Mouse (Mus musculus): ENCODE measurements at regions not wholly inside any gene's neighbourhood (a gene's known extent, or its start where the extent isn't known, plus 50 kb on each side); places are given as distances from the start of the nearest gene placed in this dataset.

- no peaks in the 10 kb centered on the region for H3K36me3 ChIP-seq (replicated peaks)
- 75% methylated on average over 12 of the region's 12 CpGs for WGBS (ENCODE audit: insufficient replicate concordance)
- no peak overlapping the region for H3K9ac ChIP-seq
- H3K4me1 ChIP-seq (replicated peaks): peaks cover 40% of the 10 kb centered on the region
- H3K9me3 ChIP-seq (replicated peaks): no peaks in the 10 kb centered on the region
- H3K4me3 ChIP-seq (replicated peaks): no peak overlapping the region
- no peak overlapping the region for H3K4me2 ChIP-seq
- ATAC-seq (ENCODE audit: insufficient read depth): no peak
- H3K27ac ChIP-seq (replicated peaks): no peak overlapping the region
- H3K27me3 ChIP-seq: no peaks in the 10 kb centered on the region
Observed at GRCm38 (mm10) chr2:79136619-79137458, 118.4 kb upstream of the Itga4 start.

- Histone ChIP-seq H3K4me3 (replicated peaks) (no peak overlapping the region), H3K4me1 (replicated peaks) (peaks cover 32% of the 10 kb centered on the region), H3K27me3 (no peaks in the 10 kb centered on the region), H3K27ac (replicated peaks) (no peak overlapping the region), H3K9me3 (replicated peaks) (no peaks in the 10 kb centered on the region), H3K36me3 (replicated peaks) (no peaks in the 10 kb centered on the region), H3K9ac (no peak overlapping the region), H3K4me2 (no peak overlapping the region)
- WGBS (ENCODE audit: insufficient replicate concordance): 19% methylated on average over 6 of the region's 6 CpGs
- no peak for ATAC-seq (ENCODE audit: insufficient read depth)
Observed at GRCm38 (mm10) chr2:79137694-79138171, 117.5 kb upstream of the Itga4 start.

GRCm38 (mm10) chr2:79138368-79139109, 116.7 kb upstream of the Itga4 start:
- Histone ChIP-seq H3K27me3 (no peaks in the 10 kb centered on the region), H3K36me3 (replicated peaks) (no peaks in the 10 kb centered on the region), H3K4me3 (replicated peaks) (no peak overlapping the region), H3K4me1 (replicated peaks) (peaks cover 29% of the 10 kb centered on the region), H3K4me2 (no peak overlapping the region), H3K9me3 (replicated peaks) (no peaks in the 10 kb centered on the region), H3K27ac (replicated peaks) (no peak overlapping the region), H3K9ac (no peak overlapping the region)
- no peak for ATAC-seq (ENCODE audit: insufficient read depth)
- 76% methylated on average over 8 of the region's 8 CpGs for WGBS (ENCODE audit: insufficient replicate concordance)

- no peak for ATAC-seq (ENCODE audit: insufficient read depth)
- Histone ChIP-seq H3K36me3 (replicated peaks) (no peaks in the 10 kb centered on the region), H3K4me2 (no peak overlapping the region), H3K27me3 (no peaks in the 10 kb centered on the region), H3K4me1 (replicated peaks) (peaks cover 10% of the 10 kb centered on the region; the same call in 1 of the 2 replicates), H3K27ac (replicated peaks) (no peak overlapping the region), H3K4me3 (replicated peaks) (no peak overlapping the region), H3K9me3 (replicated peaks) (no peaks in the 10 kb centered on the region), H3K9ac (no peak overlapping the region)
- WGBS (ENCODE audit: insufficient replicate concordance): 61% methylated on average over 7 of the region's 7 CpGs
Observed at GRCm38 (mm10) chr2:79141961-79142360, 113.3 kb upstream of the Itga4 start.

GRCm38 (mm10) chr2:79143196-79143595, 112.0 kb upstream of the Itga4 start:
- Histone ChIP-seq H3K36me3 (replicated peaks) (no peaks in the 10 kb centered on the region), H3K4me2 (no peak overlapping the region), H3K4me3 (replicated peaks) (no peak overlapping the region), H3K4me1 (replicated peaks) (0 out of 2 replicates have a peak, but pooled peaks cover 6% of the 10 kb centered on the region), H3K9me3 (replicated peaks) (no peaks in the 10 kb centered on the region), H3K27me3 (no peaks in the 10 kb centered on the region), H3K27ac (replicated peaks) (no peak overlapping the region), H3K9ac (no peak overlapping the region)
- no peak for ATAC-seq (ENCODE audit: insufficient read depth)
- WGBS (ENCODE audit: insufficient replicate concordance): 68% methylated on average over 3 of the region's 3 CpGs

- no peaks in the 10 kb centered on the region for H3K27me3 ChIP-seq
- H3K36me3 ChIP-seq (replicated peaks): no peaks in the 10 kb centered on the region
- no peak for ATAC-seq (ENCODE audit: insufficient read depth)
- no peak overlapping the region for H3K4me3 ChIP-seq (replicated peaks)
- WGBS (ENCODE audit: insufficient replicate concordance): 39% methylated on average over 1 of the region's 1 CpGs
- H3K27ac ChIP-seq (replicated peaks): no peak overlapping the region
- no peak overlapping the region for H3K4me2 ChIP-seq
- no peaks in the 10 kb centered on the region for H3K4me1 ChIP-seq (replicated peaks)
- H3K9me3 ChIP-seq (replicated peaks): no peaks in the 10 kb centered on the region
- no peak overlapping the region for H3K9ac ChIP-seq
Observed at GRCm38 (mm10) chr2:79145897-79146296, 109.3 kb upstream of the Itga4 start.

- H3K36me3 ChIP-seq (replicated peaks): no peaks in the 10 kb centered on the region
- H3K4me2 ChIP-seq: no peak overlapping the region
- no peaks in the 10 kb centered on the region for H3K9me3 ChIP-seq (replicated peaks)
- no peak overlapping the region for H3K4me3 ChIP-seq (replicated peaks)
- 85% methylated on average over 4 of the region's 4 CpGs for WGBS (ENCODE audit: insufficient replicate concordance)
- no peak overlapping the region for H3K27ac ChIP-seq (replicated peaks)
- no peak for ATAC-seq (ENCODE audit: insufficient read depth)
- no peaks in the 10 kb centered on the region for H3K27me3 ChIP-seq
- no peak overlapping the region for H3K9ac ChIP-seq
- peaks cover 1% of the 10 kb centered on the region for H3K4me1 ChIP-seq (replicated peaks)
Observed at GRCm38 (mm10) chr2:79146563-79146962, 108.7 kb upstream of the Itga4 start.

- 55% methylated on average over 3 of the region's 3 CpGs for WGBS (ENCODE audit: insufficient replicate concordance)
Observed at GRCm38 (mm10) chr2:79149012-79149698, 106.1 kb upstream of the Itga4 start.

GRCm38 (mm10) chr2:79151610-79152009, 103.6 kb upstream of the Itga4 start:
- Histone ChIP-seq H3K4me1 (replicated peaks) (peaks cover 6% of the 10 kb centered on the region), H3K4me2 (no peak overlapping the region), H3K9me3 (replicated peaks) (no peaks in the 10 kb centered on the region), H3K36me3 (replicated peaks) (no peaks in the 10 kb centered on the region), H3K27me3 (no peaks in the 10 kb centered on the region), H3K9ac (no peak overlapping the region), H3K4me3 (replicated peaks) (no peak overlapping the region), H3K27ac (replicated peaks) (no peak overlapping the region)
- no peak for ATAC-seq (ENCODE audit: insufficient read depth)
- WGBS (ENCODE audit: insufficient replicate concordance): 54% methylated on average over 4 of the region's 4 CpGs

More at GRCm38 (mm10) chr2:79149012-79149698, 106.1 kb upstream of the Itga4 start:
- Histone ChIP-seq H3K4me1 (replicated peaks) (peaks cover 6% of the 10 kb centered on the region), H3K4me3 (replicated peaks) (no peak overlapping the region), H3K9ac (no peak overlapping the region), H3K36me3 (replicated peaks) (no peaks in the 10 kb centered on the region), H3K27ac (replicated peaks) (no peak overlapping the region), H3K27me3 (no peaks in the 10 kb centered on the region), H3K9me3 (replicated peaks) (no peaks in the 10 kb centered on the region), H3K4me2 (no peak overlapping the region)
- ATAC-seq (ENCODE audit: insufficient read depth): no peak

GRCm38 (mm10) chr2:79152031-79152694, 103.1 kb upstream of the Itga4 start:
- no peaks in the 10 kb centered on the region for H3K36me3 ChIP-seq (replicated peaks)
- H3K4me1 ChIP-seq (replicated peaks): peaks cover 6% of the 10 kb centered on the region
- no peaks in the 10 kb centered on the region for H3K27me3 ChIP-seq
- H3K4me3 ChIP-seq (replicated peaks): no peak overlapping the region
- WGBS (ENCODE audit: insufficient replicate concordance): 59% methylated on average over 6 of the region's 6 CpGs
- H3K9ac ChIP-seq: no peak overlapping the region
- no peaks in the 10 kb centered on the region for H3K9me3 ChIP-seq (replicated peaks)
- no peak overlapping the region for H3K27ac ChIP-seq (replicated peaks)
- no peak overlapping the region for H3K4me2 ChIP-seq
- ATAC-seq (ENCODE audit: insufficient read depth): no peak

All from liver, embryonic 15.5 days (tissue).